Mouse (Mus musculus): ENCODE measurements at regions not wholly inside any gene's neighbourhood (a gene's known extent, or its start where the extent isn't known, plus 50 kb on each side); places are given as distances from the start of the nearest gene placed in this dataset.
"Not testable (repeated sequence)": the region's sequence is repeated elsewhere in the genome, so short reads cannot be mapped to it uniquely, and the experiment has no call there.

DNA sequence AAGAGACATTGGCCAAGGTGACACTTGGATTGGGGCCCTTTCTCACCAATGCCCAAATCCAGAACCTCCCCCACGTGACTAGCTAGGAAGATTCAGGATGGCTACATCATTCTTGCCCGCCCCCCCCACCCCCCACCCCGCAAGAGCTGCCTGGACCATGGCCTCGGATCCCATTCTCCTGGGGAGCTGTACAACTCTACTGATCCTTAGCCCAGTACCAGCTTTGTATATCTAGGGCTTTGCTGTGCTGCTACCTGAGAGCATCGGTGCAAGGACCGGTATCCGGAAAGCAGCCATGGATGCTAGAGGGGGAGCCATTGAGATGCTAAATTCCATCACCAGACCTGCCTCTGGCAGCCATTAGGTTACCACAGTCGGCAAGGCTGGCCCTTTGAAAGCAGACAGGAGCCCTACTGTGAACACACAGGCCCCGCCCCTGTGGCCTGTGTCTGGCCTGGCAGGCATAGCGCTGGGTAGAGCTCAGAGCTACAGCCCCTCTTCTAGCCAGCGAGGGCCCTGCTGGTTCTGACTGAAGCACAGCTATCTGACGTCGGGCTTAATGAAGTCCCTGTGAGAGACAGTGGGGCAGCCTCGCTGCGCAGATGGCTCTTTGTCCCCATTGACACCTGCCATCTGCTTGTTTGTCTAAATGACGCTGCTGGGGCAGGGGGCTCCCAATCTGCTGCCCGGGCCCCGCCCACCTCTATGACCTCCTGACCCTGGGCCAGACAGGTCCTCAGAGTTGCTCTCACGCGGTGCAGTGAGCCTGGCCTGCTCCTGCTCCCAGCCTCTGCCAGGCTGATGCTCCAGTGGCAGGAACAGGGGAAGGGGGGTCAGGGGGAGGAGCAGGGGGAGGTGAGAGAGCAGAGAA, 128.9 kb downstream of the Dll1 start:
- no peak for DNase-seq

DNA sequence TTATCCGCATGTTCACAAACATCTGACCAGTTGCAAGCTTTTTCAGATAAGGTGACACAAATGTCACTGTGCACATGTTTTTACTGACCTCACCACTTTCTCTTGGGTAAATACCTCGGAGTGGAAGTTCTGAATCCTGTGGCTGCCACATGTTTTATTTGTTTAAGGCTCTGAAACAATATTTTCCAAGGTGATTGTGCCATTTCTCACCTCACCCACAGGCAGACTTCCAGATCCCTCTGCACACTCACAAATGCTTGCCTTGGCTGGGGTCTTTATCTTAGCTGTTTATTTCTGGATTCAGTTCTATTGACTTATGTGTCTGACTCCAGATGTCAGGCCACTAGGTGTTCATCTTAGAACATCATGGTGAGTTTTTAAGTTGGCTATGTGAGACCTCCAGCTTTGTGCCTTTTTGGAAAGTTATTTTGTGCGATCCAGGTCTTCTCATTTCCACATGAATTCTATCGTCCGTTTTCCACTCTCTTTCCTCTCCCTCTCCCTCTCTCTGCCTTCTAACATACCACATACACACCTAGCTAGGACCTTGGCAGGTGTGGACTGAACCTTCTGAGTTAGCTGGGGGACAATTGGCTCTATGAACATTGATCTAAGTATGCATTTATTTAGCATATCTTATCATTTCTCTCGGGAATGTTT, 133.6 kb downstream of the Dll1 start:
- no peak for DNase-seq

DNA sequence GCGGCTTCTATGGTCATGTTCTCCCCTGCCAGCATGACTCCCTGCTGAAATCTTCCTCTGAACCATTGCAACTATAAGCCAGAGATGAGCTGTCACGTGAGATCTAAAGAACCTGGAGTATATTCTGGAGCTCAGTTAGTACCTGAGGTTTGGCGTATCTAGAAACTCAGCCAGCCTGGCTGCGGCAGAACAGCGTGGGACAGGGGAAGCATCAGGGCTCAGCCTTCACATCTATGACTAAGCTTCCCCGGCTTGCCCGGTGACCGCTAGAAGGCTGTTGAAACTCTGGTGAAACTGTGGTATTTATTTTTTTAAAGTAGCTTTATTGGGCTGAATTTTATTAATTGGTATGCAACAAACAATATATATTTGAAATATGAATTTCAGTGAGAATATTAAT, 134.3 kb downstream of the Dll1 start:
- DNase-seq: no peak

DNA sequence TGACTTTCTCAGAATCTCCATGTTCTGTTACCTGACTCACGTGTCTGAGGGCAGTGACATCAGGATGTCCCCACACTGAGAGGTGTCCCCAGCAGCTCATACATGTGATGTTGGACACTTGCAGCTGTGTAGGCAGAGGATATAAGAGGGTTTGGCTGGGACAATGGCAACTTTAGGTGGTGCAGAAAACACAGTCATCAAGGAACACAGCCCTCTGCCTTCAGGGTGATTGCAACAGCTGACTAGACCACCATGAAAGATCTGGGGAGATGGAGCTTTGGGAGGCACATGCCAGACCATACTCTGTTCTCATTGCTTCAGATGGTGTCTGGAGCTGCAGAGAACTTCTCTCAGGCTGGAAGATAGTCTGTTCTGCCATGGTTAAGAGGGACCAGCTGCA, 135.2 kb downstream of the Dll1 start:
- no peak for DNase-seq

DNA sequence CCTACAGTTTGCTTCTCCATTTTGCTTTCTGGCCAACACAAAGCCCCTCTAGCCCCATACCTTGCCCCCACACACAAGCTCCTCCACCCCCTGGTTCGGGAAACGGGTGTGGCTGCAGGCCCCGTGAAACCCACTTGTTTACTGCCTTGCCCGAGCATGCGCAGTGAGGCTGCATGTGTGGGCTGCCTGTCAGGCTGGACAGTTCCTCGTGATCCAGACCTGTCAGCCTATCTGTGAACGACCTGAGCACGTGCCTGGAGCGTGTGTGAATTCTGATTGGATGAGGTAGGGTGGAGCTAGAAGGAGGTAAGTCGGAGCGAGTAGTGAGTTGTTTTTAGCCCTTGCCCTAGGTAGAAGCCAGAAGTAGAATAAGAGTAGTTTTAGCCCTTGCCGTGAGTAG, 136.0 kb downstream of the Dll1 start:
- DNase-seq: not testable (repeated sequence)

DNA sequence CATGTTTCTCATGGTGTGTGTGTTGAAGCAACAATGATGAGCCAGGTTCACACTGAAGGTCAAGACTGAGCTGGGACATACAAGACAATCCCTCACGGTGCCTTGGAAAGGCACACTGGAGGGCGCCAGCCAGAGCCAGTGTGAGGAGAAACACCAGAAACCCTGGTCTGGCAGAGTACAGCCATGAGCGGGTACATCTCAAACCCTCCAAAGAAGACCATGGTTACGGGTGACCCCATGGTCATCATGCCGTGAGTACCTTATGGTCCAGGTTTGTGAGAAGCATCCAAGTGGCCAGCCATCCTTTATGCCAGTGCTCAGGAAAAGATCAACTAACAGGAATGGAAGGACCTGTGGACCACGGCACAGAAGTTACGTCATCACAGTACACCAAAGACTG, 136.7 kb downstream of the Dll1 start:
- DNase-seq: no peak

DNA sequence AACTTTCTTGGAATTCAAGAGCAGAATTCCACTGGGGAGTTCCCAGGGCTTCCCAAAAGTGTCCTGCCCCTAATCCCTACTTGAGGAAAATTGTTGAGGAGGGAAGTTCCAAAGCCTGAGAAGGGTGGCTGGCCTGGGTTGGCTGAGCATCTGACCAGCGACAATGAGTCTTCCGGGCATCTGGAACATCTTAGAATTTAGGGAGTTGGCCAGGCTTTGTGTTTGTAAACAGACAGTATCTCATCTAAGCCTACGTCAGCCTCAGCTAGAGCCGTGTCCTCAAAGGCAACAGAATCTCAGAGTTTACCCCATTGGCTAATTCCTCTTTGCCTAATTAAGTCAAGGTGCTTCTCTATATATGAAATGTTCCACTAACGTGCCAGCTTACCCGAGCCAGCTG, 141.6 kb downstream of the Dll1 start:
- no peak for DNase-seq

DNA sequence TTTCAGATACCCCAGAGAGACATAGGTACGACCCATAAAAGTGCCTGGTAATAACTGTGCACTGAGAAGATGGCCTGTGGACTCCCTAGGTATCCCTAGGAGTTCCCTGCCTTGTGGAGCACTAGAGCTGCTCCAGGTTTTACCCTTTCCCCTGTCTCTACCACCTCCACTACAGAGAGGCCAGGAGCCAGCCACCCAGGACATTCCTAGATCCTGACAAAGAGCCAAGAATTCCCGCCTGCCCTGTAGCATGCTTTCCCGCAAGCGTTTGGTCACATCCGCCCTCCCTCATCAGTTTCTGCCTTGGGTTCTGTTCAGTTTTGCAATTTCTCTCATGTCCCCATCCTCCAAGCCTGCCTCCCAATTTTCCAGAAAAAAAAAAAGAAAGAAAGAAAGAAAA, 145.5 kb downstream of the Dll1 start:
- no peak for DNase-seq

DNA sequence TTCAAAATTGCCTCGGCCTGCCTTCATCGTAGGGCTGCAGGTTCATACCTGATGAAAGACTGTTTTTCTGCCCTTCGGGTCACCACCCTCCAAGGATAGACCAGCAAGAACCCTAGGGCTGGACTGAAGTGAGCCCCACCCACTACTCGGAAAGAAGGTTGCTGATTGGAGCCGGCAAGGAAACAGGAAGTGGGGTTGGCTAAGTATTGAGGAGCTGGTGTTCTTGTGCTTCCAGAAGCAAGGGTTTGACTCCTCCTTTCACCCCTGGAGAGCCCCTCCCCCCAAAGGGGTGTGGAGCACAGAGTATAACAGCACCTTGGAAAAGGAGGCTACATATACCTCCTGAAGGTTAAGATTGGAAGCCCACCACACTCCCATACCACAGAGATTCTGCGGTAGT, 147.5 kb downstream of the Dll1 start:
- DNase-seq: no peak

DNA sequence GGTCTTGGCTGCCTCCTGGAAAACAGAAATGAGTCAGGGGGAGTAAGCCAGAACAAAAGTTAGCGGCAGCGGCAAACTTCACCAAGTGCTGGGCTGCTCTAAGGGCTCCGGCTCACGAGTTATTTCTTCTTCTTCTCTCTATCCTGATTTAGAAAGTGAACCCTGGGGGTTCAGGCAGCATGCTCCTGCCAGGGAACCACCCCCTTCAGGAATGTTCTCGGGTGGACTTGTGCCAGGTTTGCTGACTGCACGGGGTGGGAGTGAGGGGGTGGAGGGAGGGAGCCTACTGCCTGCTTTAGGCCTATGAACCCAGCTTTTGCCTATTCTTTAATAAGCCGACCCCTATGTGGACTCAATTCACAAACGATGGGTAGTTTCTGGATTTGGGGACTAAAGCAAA, 148.6 kb downstream of the Dll1 start:
- DNase-seq: no peak

DNA sequence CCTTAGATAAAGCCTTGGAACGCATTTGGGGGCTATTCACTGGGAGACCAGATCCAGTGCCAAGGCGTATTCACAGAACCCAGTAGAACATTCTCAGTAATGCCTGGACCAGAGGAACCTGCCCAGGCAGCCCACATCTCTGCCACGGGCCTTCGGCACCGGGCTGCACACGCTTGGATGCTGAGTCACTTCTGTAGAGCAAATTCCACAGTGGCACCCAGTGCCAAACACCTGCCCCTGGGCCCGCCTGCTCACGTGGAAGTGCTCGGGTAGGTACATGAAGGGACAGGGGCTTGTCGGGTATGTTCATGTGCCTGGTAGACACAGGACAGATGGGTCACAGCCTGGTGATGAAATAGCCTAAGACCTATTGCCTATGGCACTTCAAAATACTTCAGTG, 152.8 kb downstream of the Dll1 start:
- DNase-seq: no peak

DNA sequence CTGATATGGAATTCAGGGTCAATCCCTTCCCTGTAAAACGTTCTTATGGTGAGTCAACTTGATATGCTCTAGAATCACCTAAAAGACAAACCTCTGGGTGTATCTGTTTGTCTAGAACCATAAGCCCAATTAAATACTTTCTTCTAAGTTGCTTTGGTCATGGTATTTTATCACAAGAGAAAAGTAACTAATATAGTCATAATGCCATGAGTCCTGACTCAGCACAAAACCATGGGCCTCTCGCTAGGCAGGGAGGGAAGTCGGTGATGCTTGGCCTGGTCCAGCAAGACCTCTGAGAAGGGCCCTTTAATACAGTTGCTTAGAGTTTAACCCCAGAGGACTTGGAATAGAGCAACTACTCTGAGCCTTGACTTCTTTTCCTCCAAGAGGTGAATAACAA, 153.7 kb downstream of the Dll1 start:
- no peak for DNase-seq

DNA sequence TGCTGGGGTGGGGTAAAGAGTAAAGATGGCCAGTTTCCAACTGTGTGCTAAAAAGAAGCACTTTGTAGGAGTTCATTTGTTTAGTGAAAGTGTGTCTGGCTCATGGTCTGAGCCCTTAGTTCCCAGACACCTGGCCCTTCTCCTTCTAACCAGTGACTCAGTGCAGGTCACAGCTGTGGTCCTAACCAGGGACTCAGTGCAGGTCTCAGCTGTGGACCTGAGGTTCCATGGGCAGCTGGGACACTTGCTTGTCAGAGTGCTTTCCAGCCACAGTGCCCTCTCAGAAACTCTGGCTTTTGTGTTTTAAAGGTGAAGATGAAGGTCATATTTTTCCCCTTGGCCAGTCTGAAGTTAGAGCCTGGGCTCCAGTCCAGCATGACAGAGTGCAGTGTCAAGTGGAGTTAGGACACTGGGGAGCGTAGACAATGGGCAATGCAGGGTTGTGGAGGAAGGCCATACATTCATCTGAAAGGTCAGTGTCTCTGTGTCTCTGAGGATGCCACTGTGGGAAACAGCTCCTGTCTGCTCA, 162.5 kb downstream of the Dll1 start:
- DNase-seq: no peak

DNA sequence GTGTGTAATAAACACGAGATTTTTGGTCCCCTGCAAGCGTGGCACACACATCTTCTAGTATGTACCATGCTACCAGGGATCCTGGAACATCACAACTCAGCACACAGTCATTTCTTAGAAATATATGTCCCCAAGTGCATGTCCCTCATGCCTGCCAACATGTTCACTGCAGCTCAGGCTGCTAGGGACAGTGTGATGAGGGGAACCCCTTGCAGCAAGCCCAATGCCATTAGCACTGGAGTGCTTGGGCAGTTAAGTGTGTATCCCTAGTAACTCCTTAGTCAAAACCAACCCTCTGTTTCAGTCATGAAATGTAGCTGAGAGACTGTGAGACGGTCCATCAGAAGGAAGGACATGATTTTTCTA, 167.5 kb upstream of the Gm3448 start:
- no peak for DNase-seq

DNA sequence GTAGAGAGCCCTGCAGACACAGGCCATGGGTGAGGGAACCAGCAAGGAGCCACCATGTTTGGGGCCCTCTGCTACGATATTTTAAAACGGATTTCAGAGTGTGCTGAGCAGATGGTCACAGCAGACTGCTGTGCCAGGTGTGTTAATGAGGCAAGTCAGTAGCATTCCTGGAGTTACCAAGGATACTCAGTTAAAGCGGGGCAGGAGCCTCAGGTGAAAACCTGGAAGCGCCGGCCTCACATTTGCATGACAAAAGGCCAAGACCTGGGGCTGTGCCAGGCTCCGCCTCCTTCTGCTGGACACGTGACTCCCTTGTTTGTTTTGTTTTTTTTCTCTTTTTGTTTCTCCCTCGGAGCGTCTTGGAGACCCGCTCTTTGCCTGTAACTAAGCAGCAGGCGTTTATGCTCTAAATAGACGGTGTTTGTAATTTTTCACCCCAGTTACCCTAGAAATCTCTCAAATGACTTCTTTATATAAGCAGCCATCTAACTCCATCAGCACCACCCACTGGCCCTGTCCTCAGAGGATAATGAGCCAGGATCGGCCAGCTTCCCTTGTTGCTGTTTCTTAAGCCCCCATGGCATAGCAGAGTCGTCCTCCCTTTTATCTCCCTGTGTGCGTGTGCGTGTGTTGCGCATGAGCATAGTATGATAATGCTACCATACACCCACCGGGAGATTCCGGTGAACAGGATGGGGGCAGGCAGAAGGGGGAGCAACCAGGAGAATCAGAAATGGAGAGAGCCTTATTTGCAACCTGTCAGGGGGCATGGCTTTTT, 166.9 kb upstream of the Gm3448 start:
- peak in 1 of 2 experiments; percentile 44 for DNase-seq

DNA sequence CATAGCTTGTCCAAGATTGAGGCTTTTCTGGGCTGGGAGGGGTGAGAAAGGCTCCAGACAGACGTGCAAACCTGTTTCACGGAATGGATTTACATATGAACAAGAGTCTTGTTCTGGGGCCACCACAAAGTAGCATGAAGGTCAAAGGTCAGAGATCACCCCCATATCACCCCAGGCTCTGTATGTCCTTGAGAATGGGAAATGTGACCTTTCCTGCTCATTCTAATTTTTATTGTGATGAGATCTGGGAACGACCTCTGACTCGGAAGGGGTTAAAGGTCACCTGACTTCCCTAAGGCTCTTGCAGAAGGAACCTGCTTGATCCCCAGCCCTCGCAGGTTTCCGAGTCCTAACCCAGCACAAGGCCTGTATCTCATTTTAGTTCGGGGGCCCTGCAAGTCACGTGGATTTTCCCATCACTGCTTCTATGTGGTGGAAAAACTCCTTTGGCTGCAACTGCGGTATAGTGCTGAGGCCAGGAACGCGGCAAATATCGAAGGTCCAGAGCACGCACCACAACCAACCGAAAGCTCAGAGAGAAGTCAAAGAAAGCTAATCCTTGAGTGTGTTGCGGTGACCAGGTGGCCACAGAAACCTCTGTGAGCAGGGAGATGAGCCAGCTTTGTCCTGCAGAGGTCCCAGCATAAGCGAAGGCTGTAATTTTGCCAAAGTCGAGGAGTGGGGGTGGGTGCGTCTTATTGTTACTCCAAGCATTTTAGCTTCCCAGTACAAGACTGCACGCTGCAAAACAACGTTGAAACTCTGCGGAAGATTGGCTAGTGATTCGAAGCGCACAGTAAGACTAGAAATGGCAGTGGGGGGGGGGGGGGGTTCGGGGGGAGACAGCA, 166.1 kb upstream of the Gm3448 start:
- no peak for DNase-seq

DNA sequence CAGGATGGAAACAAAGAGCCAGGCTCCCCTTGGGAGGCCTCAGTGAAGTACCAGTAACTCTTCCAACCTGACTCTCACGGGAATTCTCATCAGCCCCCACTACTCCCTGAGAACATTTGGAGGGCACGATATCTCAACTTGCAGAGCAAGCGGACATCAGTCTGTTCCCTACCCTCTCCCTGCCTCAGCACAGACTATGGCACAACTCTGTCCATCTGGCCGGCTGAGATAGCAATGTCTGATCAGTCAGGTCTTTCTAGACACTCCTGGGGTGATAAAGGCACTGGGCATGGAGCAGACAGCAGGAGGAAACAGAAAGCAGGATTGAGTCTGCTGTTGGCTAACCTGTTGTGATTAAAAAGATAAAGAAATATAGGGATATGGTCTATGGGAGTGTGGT, 164.5 kb upstream of the Gm3448 start:
- no peak for DNase-seq

DNA sequence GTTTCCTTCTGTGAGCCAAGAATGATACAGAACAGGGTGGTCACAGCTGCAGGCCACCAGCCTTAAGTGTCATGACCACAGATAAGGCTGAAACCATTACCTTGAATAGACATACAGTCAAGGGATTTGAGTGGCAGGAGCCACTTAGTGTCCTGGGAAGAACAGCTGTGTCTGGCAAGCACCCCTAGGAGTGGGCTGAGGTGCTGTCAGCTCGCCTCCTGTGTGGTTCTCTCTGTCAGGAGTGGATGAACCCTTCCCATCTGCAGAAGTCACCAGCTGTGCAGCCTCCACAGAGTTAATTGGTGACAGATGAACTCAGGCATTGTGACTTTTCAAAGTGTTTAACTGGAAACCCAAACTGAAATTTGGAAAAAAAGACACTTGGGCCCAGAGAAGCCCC, 163.2 kb upstream of the Gm3448 start:
- no peak for DNase-seq

DNA sequence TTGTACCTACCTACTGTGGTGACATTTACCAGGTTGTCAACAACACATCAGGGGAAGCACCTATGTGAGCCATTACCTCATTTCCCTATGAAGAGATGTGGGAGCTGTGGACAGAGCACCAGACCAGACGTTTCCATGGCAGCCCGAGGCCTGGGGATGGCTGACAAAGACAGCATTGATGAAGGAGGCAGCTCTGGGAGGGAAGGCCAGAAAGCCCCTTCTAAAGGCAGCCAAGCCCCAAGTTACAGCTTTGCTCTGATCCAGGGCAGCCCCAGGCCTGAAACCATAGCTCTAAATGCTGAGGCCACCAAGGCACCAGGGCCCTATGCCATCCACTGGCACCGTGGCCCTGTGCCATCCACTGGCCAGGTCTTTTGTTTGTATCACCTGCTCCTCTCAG, 157.9 kb upstream of the Gm3448 start:
- DNase-seq: no peak

DNA sequence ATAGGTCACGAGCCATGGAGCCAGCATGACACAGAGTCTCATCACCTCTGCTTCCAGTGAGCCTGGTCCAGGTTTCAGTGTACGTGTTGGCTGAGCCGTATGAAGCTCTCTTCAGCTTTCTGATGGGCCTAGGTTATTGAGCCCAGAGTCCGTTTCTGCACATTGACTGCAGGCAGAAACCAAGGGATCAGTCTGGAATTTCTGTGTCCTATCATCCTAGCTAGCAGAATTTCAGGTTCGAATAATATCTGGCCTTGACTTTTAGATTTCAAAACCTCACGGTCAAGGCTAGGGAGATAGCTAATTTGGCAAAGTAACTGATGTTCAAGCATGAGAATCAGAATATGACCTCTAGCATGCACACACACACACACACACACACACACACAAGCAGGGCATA, 156.0 kb upstream of the Gm3448 start:
- DNase-seq: no peak

DNA sequence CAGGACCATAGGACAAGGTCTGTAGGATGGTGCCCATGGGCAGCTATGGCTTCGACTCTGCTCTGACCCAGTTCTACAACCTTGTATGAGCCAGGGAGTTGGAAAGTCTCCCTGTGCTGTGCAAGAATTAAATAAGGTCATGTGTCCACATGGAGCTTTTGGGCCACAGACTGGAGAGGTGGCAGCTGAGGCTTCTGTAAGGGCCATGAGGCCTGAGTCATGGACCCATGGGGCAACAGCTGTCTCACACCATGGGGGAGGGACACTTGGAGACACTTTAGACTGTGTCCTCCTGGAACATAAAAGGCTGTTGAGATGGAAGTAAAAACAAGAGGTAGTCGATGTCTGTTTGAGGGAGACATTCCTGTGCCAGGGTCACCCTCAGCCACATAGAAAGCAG, 154.5 kb upstream of the Gm3448 start:
- no peak for DNase-seq

DNA sequence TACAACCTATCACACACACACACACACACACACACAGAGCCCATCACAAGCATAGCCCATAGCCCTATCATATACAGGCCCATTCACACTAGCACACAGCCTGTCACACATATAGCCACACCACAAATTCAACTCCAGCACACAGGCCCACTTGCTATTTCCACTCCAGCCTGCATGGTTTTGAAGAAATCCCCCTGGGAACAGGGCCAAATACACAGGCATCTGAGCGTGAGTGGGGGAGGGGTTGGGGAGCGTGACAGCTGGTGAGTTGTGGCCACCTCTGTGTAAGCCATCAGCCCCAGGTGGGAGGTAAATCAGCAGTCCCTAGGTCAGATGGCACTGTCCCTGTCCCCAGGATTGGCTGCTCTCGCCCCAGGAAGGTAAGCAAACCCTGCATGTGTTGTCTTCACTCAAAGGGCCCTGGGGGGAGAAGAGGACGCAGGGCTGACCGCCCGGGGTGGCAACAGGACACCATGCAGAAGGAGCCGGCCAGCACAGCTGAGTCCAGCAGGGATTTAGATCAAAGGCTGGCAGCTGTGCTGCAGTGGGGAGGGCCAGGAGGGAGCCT, 153.6 kb upstream of the Gm3448 start:
- DNase-seq: no peak
